Mouse (Mus musculus): ENCODE data around the gene 4930469K13Rik.

- TF ChIP-seq EP300 (optimal IDR thresholded peaks at IDR 0.05) (no peak), CTCF (IDR thresholded peaks at IDR 0.05; ENCODE audit: low read depth) (no peak)
Measured at GRCm38 (mm10) chr11:33931836-33932385, 166.4 kb downstream of the 4930469K13Rik start.

All from stomach, postnatal 0 days (tissue).